In genomic region chr10:108036486-108037109, GRCm38 (mm10) we compare ENCODE assay signal across 10 mouse cellular contexts.
DNase-seq lines count a peak whose midpoint lies in the region; ATAC-seq and TF ChIP-seq lines count a peak whose summit lies in the region.
"Had no signal": no experiment of that assay in that cellular context is flagged by ENCODE, and none has a peak within 500 bp of the region (broad histone marks: within the 10 kb centered on the region; RNA-seq: fewer than 3 reads in every experiment).

No protein-coding gene starts in this region.

- peaks cover 6% of the 10 kb centered on the region; the same call in 1 of the 2 replicates for H3K4me1 ChIP-seq in hindbrain, embryonic 13.5 days (replicated peaks)
- H3K4me1 ChIP-seq in midbrain, postnatal 0 days (ENCODE audit: insufficient read depth, low read length), result no peaks in the 10 kb centered on the region

- DNase-seq in layer of hippocampus, postnatal 14 days (ENCODE audit: low spot score in 2 of 2), result peak; percentile 6 to 41
- no peak for DNase-seq in layer of hippocampus, postnatal 25 days (ENCODE audit: extremely low spot score in 1 of 2, low spot score in 1 of 2)
- DNase-seq in brain, embryonic 18.5 days (ENCODE audit: low read depth, low spot score), result peak; percentile 16
- DNase-seq in midbrain, postnatal 0 days (ENCODE audit: low spot score), result peak; percentile 38
- no peak for DNase-seq in ovary, adult 18-20 months (ENCODE audit: low spot score)
- no peak for DNase-seq in gastrocnemius, adult 8-10 months (ENCODE audit: low spot score in 2 of 2)
- DNase-seq: kidney, postnatal 10 days; lung, embryonic 14.5 days; thymus, postnatal 4 days had no signal

- 43% methylated on average over 3 of the region's 3 CpGs for WGBS in hindbrain, embryonic 13.5 days
- WGBS in midbrain, postnatal 0 days, result 23% methylated on average over 3 of the region's 3 CpGs

- H3K4me3 ChIP-seq in hindbrain, embryonic 13.5 days, result no peak overlapping the region
- H3K4me3 ChIP-seq in midbrain, postnatal 0 days (ENCODE audit: low read depth, low read length), result no peak overlapping the region

- ATAC-seq in hindbrain, embryonic 13.5 days (ENCODE audit: low FRiP score), result peak; percentile 87
- peak; percentile 63; the same call in 1 of the 2 replicates for ATAC-seq in midbrain, postnatal 0 days (ENCODE audit: low FRiP score)

- H3K9me3 ChIP-seq in hindbrain, embryonic 13.5 days, result no peaks in the 10 kb centered on the region
- no peaks in the 10 kb centered on the region for H3K9me3 ChIP-seq in midbrain, postnatal 0 days (ENCODE audit: low read length)

- TF ChIP-seq CTCF in midbrain, postnatal 0 days (IDR thresholded peaks at IDR 0.05), result no peak

- peak overlapping the region; percentile 75 for H3K27ac ChIP-seq in hindbrain, embryonic 13.5 days
- H3K27ac ChIP-seq in midbrain, postnatal 0 days (ENCODE audit: low read depth, low read length), result no peak overlapping the region

- no peak overlapping the region for H3K9ac ChIP-seq in hindbrain, embryonic 13.5 days
- no peak overlapping the region for H3K9ac ChIP-seq in midbrain, postnatal 0 days (replicated peaks; ENCODE audit: low read length, poor library complexity, severe bottlenecking)
- H3K9ac ChIP-seq: lung, embryonic 14.5 days had no signal

- no peaks in the 10 kb centered on the region for H3K36me3 ChIP-seq in hindbrain, embryonic 13.5 days
- H3K36me3 ChIP-seq in midbrain, postnatal 0 days (ENCODE audit: insufficient read depth, low read length), result no peaks in the 10 kb centered on the region

- H3K27me3 ChIP-seq in hindbrain, embryonic 13.5 days, result no peaks in the 10 kb centered on the region
- no peaks in the 10 kb centered on the region for H3K27me3 ChIP-seq in midbrain, postnatal 0 days (ENCODE audit: insufficient read depth, low read length)

- no peak overlapping the region for H3K4me2 ChIP-seq in hindbrain, embryonic 13.5 days
- no peak overlapping the region for H3K4me2 ChIP-seq in midbrain, postnatal 0 days (ENCODE audit: low read depth, low read length, poor library complexity, severe bottlenecking)
- H3K4me2 ChIP-seq: lung, embryonic 14.5 days had no signal

Comparison
In these comparisons a context has a peak if more than half of its experiments do, and no peak if none do; other contexts are left out.
1. DNase-seq: peak in layer of hippocampus, postnatal 14 days (2 of 2), brain, embryonic 18.5 days (single experiment) and midbrain, postnatal 0 days (single experiment); none in layer of hippocampus, postnatal 25 days (0 of 2), ovary, adult 18-20 months (single experiment) and gastrocnemius, adult 8-10 months (0 of 2).